Mouse (Mus musculus) olfactory bulb, adult 2 months (tissue): ENCODE data around the gene Gm20696.

Source experiments
- CTCF ChIP-seq: fragments of 200-500 bp; IDR thresholded peaks from 2 replicates; pipeline ENCODE4 v1.5.1; 2012; ENCODE audit warnings: low read depth, mild to moderate bottlenecking, low read length, moderate library complexity; ENCODE audit not compliant: insufficient read depth
- POLR2A ChIP-seq: fragments of 200-500 bp; IDR thresholded peaks from 2 replicates; pipeline ENCODE4 v1.6.1; 2012; ENCODE audit warnings: mild to moderate bottlenecking, low read depth, low read length, moderate library complexity; ENCODE audit not compliant: insufficient read depth

DNA sequence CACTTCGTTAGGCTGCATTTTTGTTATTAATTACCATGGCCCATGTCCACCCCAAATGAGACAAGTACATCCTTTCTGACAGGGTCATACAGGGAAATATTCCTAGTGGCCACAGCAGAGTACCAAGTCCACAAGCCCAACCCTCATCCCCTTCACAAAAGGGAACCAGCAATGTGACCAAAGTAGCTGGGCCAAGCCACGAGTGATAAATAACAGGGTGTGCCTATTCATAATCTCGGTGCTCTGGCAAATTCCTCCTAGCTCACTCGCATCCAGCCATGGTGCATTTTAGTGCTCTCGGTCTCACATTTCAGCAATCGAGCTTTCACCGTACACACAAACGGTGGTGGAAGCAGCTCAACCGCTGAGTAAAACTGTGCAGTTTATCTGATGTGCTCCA, 263.7 kb downstream of the Gm20696 start:
- TF ChIP-seq CTCF (no peak), POLR2A (no peak)
